Mouse (Mus musculus) lung, embryonic 16.5 days (tissue): ENCODE data around the gene Mphosph9. TPM values are rescaled to one million over a fixed set of nuclear protein-coding genes. Genes with fewer than 3 reads are reported as not detected.

Experiments used
- ATAC-seq: fragments of 200-750 bp; cut with Nextera tagmentation; 2 replicates; pipeline ENCODE4 v1.8.0; 2017; ENCODE audit warnings: low read depth, mild to moderate bottlenecking, moderate library complexity
- H3K27ac ChIP-seq: fragments of 300-500 bp; sonication (generic); 2 replicates; pipeline ENCODE4 v1.5.1; 2014; ENCODE audit warnings: mild to moderate bottlenecking, control low read depth, low read length
- H3K27me3 ChIP-seq: fragments of 300-500 bp; sonication (generic); 2 replicates; pipeline ENCODE4 v1.6.1; 2014; ENCODE audit warnings: low read depth, low read length, mixed read lengths; ENCODE audit not compliant: control insufficient read depth, insufficient read depth
- H3K36me3 ChIP-seq: fragments of 300-500 bp; sonication (generic); 2 replicates; pipeline ENCODE4 v1.6.1; 2014; ENCODE audit warnings: low read length; ENCODE audit not compliant: control insufficient read depth, insufficient read depth
- H3K4me1 ChIP-seq: fragments of 300-500 bp; sonication (generic); replicated peaks from 2 replicates; pipeline ENCODE4 v1.6.1; 2014; ENCODE audit warnings: low read length, mixed read lengths; ENCODE audit not compliant: control insufficient read depth, insufficient read depth
- H3K4me2 ChIP-seq: fragments of 300-500 bp; sonication (generic); 2 replicates; pipeline ENCODE4 v1.6.1; 2014; ENCODE audit warnings: low read depth, low read length, control low read depth
- H3K4me3 ChIP-seq: fragments of 300-500 bp; sonication (generic); 2 replicates; pipeline ENCODE4 v1.5.1; 2014; ENCODE audit warnings: mild to moderate bottlenecking, low read length, control low read depth
- H3K9ac ChIP-seq: fragments of 300-500 bp; sonication (generic); 2 replicates; pipeline ENCODE4 v1.6.1; 2014; ENCODE audit warnings: low read length, control low read depth
- H3K9me3 ChIP-seq: fragments of 300-500 bp; sonication (generic); 2 replicates; pipeline ENCODE4 v1.6.1; 2016; ENCODE audit warnings: low read length; ENCODE audit not compliant: control insufficient read depth
- WGBS: fragments of 180-500 bp; shearing (Covaris S2); extraction: QIAGEN DNeasy Blood & Tissue Kit; methylation state at CpG from one replicate; pipeline ENCODE4 v1.1.7; 2014; 5-methylcytosine and 5-hydroxymethylcytosine counted together
- polyA plus RNA-seq: library from polyadenylated mRNA; unstranded; fragments of >200 nt; fragmentation: Nextera tagmentation; extraction: Ambion mirVana; gene quantifications from 2 replicates; pipeline ENCODE4 v1.2.1, GENCODE M21; 2015

Mphosph9 gene
- polyA plus RNA-seq, 1 experiment from 2014 or later = 15.1 TPM

- peaks cover 14% of the 10 kb centered on the region; the same call in 1 of the 2 replicates for H3K4me1 ChIP-seq
- H3K9me3 ChIP-seq = no peaks in the 10 kb centered on the region
- 64% methylated on average over 4 of the region's 4 CpGs for WGBS
- ATAC-seq = no peak
- peak overlapping the region; percentile 86 for H3K27ac ChIP-seq
- peaks cover 9% of the 10 kb centered on the region for H3K36me3 ChIP-seq
- H3K4me3 ChIP-seq = no peak overlapping the region
- no peak overlapping the region for H3K4me2 ChIP-seq
- H3K27me3 ChIP-seq = no peaks in the 10 kb centered on the region
- peak overlapping the region; percentile 14; the same call in 1 of the 2 replicates for H3K9ac ChIP-seq
Observed at GRCm38 (mm10) chr5:124263246-124263645, 64.5 kb downstream of the Mphosph9 start.

DNA sequence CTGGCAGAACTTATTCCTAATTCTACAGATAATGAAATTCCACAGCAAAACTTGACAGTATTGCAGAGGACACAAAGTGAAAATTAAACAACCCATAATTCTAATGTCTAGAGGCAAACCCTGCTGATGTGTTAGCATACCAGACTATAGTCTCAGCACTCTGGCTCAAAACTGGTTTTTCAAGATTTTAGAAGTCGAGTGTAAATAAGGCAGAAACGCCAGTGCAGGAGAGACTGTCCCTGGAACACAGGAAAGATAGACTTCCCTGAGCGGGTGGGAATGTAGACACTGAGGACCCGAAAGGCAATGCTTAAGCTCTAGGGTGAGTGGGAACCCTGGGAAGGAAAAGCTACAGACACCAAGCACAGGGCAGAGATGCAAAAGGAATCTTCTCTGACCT lies 65.7 kb downstream of the Mphosph9 start:
- WGBS = 55% methylated on average over 4 of the region's 4 CpGs
- H3K4me3 ChIP-seq = no peak overlapping the region
- peak overlapping the region; percentile 86 for H3K27ac ChIP-seq
- H3K4me1 ChIP-seq = peaks cover 14% of the 10 kb centered on the region; the same call in 1 of the 2 replicates
- no peaks in the 10 kb centered on the region for H3K27me3 ChIP-seq
- peak overlapping the region; percentile 25 for H3K4me2 ChIP-seq
- no peaks in the 10 kb centered on the region for H3K9me3 ChIP-seq
- peaks cover 16% of the 10 kb centered on the region for H3K36me3 ChIP-seq
- no peak overlapping the region for H3K9ac ChIP-seq
- ATAC-seq = peak; percentile 80

DNA sequence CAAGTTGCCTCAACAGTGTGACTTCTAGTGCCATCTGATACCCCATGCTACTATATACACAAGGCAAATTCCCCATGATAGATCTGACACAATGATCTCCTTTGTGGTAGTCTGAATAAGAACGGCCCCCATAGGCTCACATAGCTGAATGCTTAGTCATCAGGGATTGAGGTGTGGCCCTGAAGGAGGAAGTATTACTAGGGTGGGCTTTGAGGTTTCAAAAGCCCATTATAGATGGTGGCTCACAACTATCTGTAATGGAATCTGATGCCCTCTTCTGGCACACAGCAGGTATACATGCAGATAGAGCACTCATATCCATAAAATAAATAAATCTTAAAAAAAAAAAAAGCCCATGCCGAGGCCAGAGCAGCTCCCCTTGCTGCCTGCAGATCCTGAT lies 68.6 kb downstream of the Mphosph9 start:
- WGBS = 15% methylated on average over 2 of the region's 2 CpGs
- 0 out of 2 replicates have a peak, but pooled peaks have one; percentile 24 for ATAC-seq
- Histone ChIP-seq H3K9me3 (no peaks in the 10 kb centered on the region), H3K9ac (no peak overlapping the region), H3K27ac (0 out of 2 replicates have a peak overlapping the region, but pooled peaks have one; percentile 33), H3K4me3 (no peak overlapping the region), H3K27me3 (no peaks in the 10 kb centered on the region), H3K4me1 (peaks cover 14% of the 10 kb centered on the region; the same call in 1 of the 2 replicates), H3K4me2 (no peak overlapping the region), H3K36me3 (peaks cover 23% of the 10 kb centered on the region; the same call in 1 of the 2 replicates)

DNA sequence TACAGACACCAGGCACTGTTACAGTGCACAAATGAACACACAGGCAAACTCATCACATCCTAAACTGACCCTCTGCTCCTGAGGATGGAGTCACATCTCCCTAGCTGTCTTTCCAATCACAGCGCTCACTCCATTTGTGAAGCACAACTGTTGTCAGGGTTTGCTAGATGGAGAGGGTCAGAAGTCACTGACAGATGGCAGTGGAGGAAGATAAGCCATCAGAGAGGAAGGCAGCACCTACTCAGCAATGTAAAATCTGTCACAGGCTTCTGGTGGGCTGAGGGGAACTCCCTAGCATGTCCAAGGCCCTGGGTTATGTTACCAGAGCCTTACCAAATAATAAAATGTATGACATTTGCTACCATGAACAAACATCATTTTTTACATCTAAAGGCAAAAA lies 69.7 kb downstream of the Mphosph9 start:
- Histone ChIP-seq H3K27me3 (no peaks in the 10 kb centered on the region), H3K9ac (no peak overlapping the region), H3K4me1 (peaks cover 11% of the 10 kb centered on the region; the same call in 1 of the 2 replicates), H3K9me3 (no peaks in the 10 kb centered on the region), H3K27ac (no peak overlapping the region), H3K36me3 (peaks cover 26% of the 10 kb centered on the region; the same call in 1 of the 2 replicates), H3K4me3 (no peak overlapping the region), H3K4me2 (no peak overlapping the region)
- no peak for ATAC-seq
- WGBS = 97% methylated on average over 1 of the region's 1 CpGs

GRCm38 (mm10) chr5:124255141-124255540 lies 72.6 kb downstream of the Mphosph9 start:
- H3K36me3 ChIP-seq = peaks cover 26% of the 10 kb centered on the region; the same call in 1 of the 2 replicates

DNA sequence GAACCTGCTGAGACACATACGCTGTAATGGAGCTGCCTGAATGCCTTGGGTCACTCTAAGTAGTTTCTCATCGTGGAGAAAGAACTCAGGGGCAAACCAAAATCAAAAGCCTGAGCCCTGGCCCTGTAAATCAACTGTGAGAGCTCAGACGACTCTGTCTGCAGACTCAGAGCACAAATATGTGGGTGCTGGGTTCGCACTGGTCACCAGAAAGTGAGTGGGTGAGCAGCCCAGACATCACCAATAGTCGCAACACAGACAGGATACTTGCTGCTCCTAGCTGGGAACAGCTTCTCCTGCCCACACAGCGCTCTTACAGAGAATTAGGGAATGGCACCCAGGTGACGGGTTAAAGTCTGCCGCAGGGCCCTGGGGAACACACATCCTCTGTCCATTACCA lies 74.2 kb downstream of the Mphosph9 start:
- Histone ChIP-seq H3K4me1 (peaks cover 11% of the 10 kb centered on the region), H3K4me2 (no peak overlapping the region), H3K4me3 (no peak overlapping the region), H3K27ac (no peak overlapping the region), H3K36me3 (peaks cover 20% of the 10 kb centered on the region; the same call in 1 of the 2 replicates), H3K9me3 (no peaks in the 10 kb centered on the region), H3K9ac (no peak overlapping the region), H3K27me3 (no peaks in the 10 kb centered on the region)
- WGBS = 84% methylated on average over 8 of the region's 8 CpGs
- ATAC-seq = no peak

More at GRCm38 (mm10) chr5:124255141-124255540, 72.6 kb downstream of the Mphosph9 start:
- no peak overlapping the region for H3K4me3 ChIP-seq
- H3K27me3 ChIP-seq = no peaks in the 10 kb centered on the region
- H3K9ac ChIP-seq = no peak overlapping the region
- H3K9me3 ChIP-seq = no peaks in the 10 kb centered on the region
- H3K27ac ChIP-seq = no peak overlapping the region
- WGBS = 89% methylated on average over 7 of the region's 7 CpGs
- no peak for ATAC-seq
- no peak overlapping the region for H3K4me2 ChIP-seq
- peaks cover 8% of the 10 kb centered on the region for H3K4me1 ChIP-seq

- H3K27me3 ChIP-seq = no peaks in the 10 kb centered on the region
Observed at GRCm38 (mm10) chr5:124252580-124253320, 75.0 kb downstream of the Mphosph9 start.

DNA sequence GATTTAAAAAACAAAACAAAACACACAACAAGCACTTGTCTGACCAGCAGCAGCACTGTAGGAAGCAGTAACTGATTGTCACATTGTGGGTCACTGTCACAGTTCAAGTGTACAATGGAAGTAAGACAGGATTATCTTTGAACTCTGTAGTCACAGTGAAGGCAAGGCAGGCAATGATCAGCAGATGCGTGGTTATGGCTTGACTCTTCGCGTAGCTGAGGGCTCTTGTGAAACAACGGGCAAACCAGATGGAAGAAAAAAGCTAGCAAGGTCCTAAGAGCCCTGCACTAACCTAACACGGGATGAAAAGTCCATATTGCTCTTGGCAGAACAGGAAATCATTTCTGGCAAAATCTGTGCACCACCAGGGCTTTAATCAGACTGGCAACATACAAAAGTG lies 76.7 kb downstream of the Mphosph9 start:
- WGBS = 79% methylated on average over 5 of the region's 5 CpGs

More at GRCm38 (mm10) chr5:124252580-124253320, 75.0 kb downstream of the Mphosph9 start:
- Histone ChIP-seq H3K4me1 (peaks cover 18% of the 10 kb centered on the region), H3K9me3 (no peaks in the 10 kb centered on the region), H3K4me2 (no peak overlapping the region), H3K36me3 (peaks cover 12% of the 10 kb centered on the region; the same call in 1 of the 2 replicates), H3K27ac (no peak overlapping the region), H3K4me3 (no peak overlapping the region), H3K9ac (no peak overlapping the region)
- WGBS = 92% methylated on average over 13 of the region's 13 CpGs
- no peak for ATAC-seq

More for the DNA sequence above, 76.7 kb downstream of the Mphosph9 start:
- no peaks in the 10 kb centered on the region for H3K27me3 ChIP-seq
- H3K4me2 ChIP-seq = no peak overlapping the region
- H3K9me3 ChIP-seq = no peaks in the 10 kb centered on the region
- H3K9ac ChIP-seq = no peak overlapping the region
- ATAC-seq = no peak
- H3K36me3 ChIP-seq = 0 out of 2 replicates have a peak, but pooled peaks cover 3% of the 10 kb centered on the region
- peaks cover 22% of the 10 kb centered on the region for H3K4me1 ChIP-seq
- no peak overlapping the region for H3K27ac ChIP-seq
- no peak overlapping the region for H3K4me3 ChIP-seq
